Comparison of ENCODE assay signal across 8 mouse cellular contexts in genomic region chr7:124131312-124131711, GRCm38 (mm10).
DNase-seq lines count a peak whose midpoint lies in the region; ATAC-seq lines count a peak whose summit lies in the region.

No protein-coding gene starts in this region.

- no peak overlapping the region for H3K27ac ChIP-seq in kidney, embryonic 15.5 days

- H3K4me2 ChIP-seq in kidney, embryonic 15.5 days, result no peak overlapping the region

- H3K27me3 ChIP-seq in kidney, embryonic 15.5 days, result 0 out of 2 replicates have a peak, but pooled peaks cover 3% of the 10 kb centered on the region

- H3K9me3 ChIP-seq in kidney, embryonic 15.5 days (replicated peaks), result no peaks in the 10 kb centered on the region

- ATAC-seq in kidney, embryonic 15.5 days (replicated peaks; ENCODE audit: low FRiP score), result no peak

- H3K36me3 ChIP-seq in kidney, embryonic 15.5 days, result no peaks in the 10 kb centered on the region

- no peak overlapping the region for H3K4me3 ChIP-seq in kidney, embryonic 15.5 days (replicated peaks)

- H3K9ac ChIP-seq in kidney, embryonic 15.5 days, result no peak overlapping the region

- peak; percentile 3 for DNase-seq in adrenal gland, adult 8-10 months
- DNase-seq in adrenal gland, adult 18-20 months (ENCODE audit: low spot score in 2 of 2), result no peak
- peak; percentile 2 for DNase-seq in ES-CJ7 (ENCODE audit: low read depth, low spot score)
- peak; percentile 33 to 44 for DNase-seq in frontal cortex, postnatal 10 days (ENCODE audit: low spot score in 2 of 2)
- peak; percentile 58 for DNase-seq in layer of hippocampus, postnatal 25 days (ENCODE audit: extremely low spot score in 1 of 2, low spot score in 1 of 2)
- peak; percentile 18 for DNase-seq in retina, embryonic 14.5 days (ENCODE audit: low spot score)
- DNase-seq in T-cell, adult 2 months (ENCODE audit: low spot score), result no peak

- no peaks in the 10 kb centered on the region for H3K4me1 ChIP-seq in kidney, embryonic 15.5 days

- 74% methylated on average over 7 of the region's 7 CpGs for WGBS in kidney, embryonic 15.5 days

Comparison
In these comparisons a context has a peak if more than half of its experiments do, and no peak if none do; other contexts are left out.
1. DNase-seq: peak in adrenal gland, adult 8-10 months (single experiment), ES-CJ7 (single experiment), frontal cortex, postnatal 10 days (2 of 2), layer of hippocampus, postnatal 25 days (2 of 2) and retina, embryonic 14.5 days (single experiment); none in adrenal gland, adult 18-20 months (0 of 2) and T-cell, adult 2 months (single experiment).